Mouse (Mus musculus) retina, adult 2 months (tissue): ENCODE results near the gene Hcn4.

Experiments used
- DNase-seq: peaks from one replicate; pipeline ENCODE4 v3.0.0-alpha.2; 2012; ENCODE audit warnings: low read depth, low spot score

Gene Hcn4

DNA sequence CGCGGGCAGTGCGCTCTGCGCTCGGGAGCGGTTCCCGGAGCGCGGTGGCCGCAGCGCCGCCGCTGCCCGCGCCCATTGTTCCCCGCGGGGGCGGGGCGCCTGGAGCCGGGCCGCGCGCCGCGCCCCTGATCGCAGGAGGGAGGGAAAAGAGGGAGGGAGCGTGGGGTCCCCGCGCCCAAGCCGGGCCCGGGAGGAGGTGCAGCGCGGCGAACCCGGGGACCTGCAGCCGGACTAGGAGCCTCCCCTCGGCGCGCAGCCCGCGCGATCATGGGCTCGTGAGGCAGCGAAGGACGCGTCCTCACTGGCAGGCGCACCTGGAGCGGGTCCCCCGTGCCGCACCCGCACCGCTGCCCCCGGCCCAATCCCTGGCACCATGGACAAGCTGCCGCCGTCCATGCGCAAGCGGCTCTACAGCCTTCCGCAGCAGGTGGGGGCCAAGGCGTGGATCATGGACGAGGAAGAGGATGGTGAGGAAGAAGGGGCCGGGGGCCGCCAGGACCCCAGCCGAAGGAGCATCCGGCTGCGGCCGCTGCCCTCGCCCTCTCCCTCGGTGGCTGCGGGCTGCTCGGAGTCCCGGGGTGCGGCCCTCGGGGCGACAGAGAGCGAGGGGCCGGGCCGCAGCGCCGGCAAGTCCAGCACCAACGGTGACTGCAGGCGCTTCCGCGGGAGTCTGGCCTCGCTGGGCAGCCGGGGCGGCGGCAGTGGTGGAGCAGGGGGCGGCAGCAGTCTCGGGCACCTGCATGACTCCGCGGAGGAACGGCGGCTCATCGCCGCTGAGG lies at the start of gene Hcn4:
Hcn4 (plus strand) TSS at position 274 of the 779 bp plus-strand sequence.
- DNase-seq, result no peak

DNA sequence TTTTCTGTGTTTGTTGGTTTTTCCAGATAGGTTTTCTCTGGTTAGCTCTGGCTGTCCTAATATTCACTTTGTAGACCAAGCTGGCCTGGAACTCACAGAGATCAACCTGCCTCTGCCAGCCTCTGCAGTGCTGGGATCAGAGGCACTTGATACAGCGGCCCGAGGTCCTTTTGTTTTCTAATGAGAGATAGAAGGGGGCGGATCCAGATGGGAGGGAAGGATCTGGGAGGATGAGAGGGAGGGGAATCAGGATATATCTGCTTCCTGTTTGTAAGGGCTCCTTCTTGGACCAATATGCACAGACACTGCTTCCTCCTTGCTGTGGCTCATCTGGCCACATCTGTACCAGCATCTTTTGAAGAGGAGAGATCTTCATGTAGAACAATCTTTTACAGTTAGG lies 48.5 kb upstream of the Hcn4 start:
- no peak for DNase-seq

DNA sequence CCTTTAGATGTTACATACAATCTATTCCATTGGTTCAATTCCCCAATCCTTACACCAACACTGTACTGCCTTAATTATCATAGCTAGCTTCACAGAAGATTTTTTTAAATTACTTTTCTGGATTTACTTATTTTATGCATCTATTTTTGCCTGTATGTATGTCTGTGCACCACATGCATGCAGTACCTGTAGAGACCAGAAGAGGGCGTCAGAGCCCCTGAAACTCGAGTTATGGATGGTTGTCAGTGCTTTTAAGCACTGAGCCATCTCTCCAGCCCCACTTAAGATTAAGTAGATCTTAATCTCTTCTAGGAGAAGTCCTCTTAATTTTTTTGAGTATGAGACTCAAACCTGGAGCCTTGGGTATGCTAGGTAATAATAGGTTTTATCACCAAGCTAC lies 47.8 kb upstream of the Hcn4 start:
- DNase-seq, result no peak

DNA sequence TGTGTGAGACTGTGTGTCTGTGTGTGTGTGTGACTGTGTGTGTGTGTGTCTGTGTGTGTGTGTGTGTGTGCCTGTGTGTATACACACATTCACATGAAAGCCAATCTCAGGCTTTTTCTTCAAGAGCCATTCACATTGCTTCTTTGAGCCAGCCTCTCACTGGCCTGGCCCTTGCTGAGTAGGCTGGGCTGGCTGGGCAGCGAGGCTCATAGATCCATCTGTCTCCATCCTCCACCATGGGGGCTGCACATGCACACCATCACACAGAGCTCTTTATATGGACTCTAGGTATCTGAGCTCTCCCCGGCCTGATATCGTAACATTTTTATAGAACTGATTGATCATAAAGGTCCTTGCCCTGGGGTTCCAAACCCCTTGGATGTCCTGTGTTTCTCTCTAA lies 33.7 kb upstream of the Hcn4 start:
- no peak for DNase-seq

GRCm38 (mm10) chr9:58798155-58798554 lies 25.1 kb upstream of the Hcn4 start:
- no peak for DNase-seq

GRCm38 (mm10) chr9:58801441-58801840 lies 21.8 kb upstream of the Hcn4 start:
- no peak for DNase-seq

DNA sequence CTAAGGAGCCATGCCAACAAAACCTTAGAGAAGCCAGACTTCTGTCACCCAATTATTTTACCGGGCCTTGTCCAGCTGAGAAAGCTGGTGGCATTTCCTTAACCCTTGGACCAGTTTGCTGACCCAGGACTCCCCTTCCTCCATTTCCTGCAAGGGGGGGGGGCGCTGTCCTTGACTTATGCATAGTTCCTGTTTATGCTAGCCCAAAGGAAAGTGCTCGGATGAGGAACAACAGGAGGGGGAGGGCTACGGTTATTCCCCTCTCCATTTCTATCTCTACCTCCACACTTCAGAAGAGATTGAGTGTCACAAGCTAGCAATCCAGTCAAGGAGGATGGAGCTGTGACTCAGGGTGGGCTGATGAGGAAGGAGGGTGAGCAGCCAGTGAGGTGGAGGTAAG lies 20.9 kb upstream of the Hcn4 start:
- no peak for DNase-seq

GRCm38 (mm10) chr9:58802802-58803201 lies 20.4 kb upstream of the Hcn4 start:
- DNase-seq, result no peak

- DNase-seq, result no peak
These were observed 17.5 kb upstream of the Hcn4 start for GRCm38 (mm10) chr9:58805601-58806318.

DNA sequence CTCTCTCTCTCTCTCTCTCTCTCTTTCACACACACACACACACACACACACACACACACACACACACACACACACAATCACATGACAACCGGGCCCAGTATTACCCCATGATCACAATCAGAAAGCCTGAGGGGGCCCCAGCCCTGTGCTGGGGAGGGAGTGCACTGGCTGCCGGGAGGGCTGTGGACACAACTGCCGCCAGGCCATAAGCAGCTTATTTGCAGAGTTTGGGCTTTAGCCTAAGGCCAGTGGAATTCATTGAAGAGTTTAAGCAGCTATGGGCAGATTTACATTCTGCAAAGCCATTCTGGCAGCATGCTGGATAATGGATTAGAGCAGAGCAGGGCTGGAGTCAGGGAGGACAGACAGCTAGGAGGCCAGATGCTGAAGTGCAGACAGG lies 12.0 kb upstream of the Hcn4 start:
- DNase-seq, result peak; percentile 44

GRCm38 (mm10) chr9:58815552-58816260 lies 7.5 kb upstream of the Hcn4 start:
- no peak for DNase-seq

DNA sequence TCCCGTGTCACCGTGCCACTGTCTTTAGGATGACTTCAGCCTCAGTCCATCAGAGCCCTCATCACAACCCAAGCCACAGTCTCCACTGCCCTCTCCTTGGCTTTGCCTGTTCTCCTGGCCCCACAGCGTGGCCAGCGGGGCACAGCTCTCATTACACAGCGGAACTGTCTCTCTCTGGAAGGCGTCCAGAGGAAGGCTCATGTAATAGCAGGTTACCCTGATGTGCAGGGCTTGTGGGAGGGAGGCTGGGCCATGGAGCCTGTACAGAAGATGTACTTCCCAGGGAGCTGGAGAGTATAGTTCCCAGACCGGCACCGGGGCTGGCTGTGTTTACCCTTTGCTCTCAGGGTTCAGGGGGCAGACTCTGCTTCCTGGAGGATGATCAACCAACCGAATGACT lies 6.8 kb upstream of the Hcn4 start:
- no peak for DNase-seq

DNA sequence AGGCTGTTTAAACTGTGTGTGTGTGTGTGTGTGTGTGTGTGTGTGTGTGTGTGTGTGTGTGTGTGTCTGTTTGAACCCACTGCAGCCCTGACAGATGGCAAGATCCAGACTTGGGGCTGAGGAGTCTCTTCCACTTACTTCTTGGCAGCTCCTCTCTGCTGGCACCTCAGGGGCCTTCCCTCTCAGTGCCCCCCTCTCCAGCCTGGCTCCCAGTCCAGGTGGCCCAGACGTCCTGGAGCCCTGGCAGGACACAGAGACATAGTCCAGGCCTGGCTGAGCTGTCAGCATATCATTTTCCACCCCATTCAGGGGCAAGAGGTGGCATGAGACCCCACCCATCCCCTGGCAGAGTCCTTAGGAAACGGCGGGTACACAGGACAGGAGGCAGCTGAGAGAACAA lies 5.5 kb upstream of the Hcn4 start:
- no peak for DNase-seq

- DNase-seq, result no peak
These were observed 651 bp upstream of the Hcn4 start for GRCm38 (mm10) chr9:58822431-58823091.

- DNase-seq, result no peak
These were observed 655 bp downstream of the Hcn4 start for GRCm38 (mm10) chr9:58823918-58824215.

DNA sequence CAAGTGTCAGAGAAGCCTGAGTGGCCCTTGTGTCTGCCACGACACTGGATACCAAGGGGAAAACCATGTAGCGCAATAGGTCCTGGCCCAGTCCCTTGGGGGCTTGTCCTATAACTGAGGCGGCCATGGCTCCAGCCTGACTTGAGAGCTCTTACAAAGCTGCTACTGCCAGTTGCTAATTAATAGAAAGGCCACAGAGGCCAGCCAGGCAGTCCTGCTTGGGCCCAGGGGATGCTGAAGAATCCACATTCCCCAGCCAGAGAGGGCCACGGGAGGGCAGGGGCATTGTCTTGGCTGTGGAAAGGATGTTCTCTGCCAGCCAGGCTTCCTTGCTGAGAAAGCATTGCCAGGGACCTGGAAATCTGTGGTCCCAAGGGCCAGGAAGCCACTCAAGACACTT lies 6.4 kb downstream of the Hcn4 start:
- DNase-seq, result no peak

DNA sequence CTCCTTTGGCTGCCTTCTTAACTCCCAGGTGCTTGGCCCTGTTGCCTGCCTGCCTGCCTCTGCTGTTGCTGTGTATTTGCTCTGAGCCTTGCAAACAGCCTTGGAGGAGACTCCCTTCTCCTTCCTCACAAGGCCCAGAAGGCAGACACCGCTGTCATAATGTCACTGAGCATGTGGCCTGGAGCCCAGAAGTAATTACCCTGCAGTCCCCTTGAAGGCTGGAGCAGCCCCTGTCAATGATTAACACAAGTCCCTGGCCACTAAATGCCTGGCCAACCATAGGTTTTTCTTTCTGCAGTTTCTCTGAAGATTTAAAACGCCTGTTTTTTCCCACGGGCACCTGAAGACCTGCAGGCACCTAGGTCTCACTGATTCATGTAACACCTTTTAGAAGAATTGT lies 9.7 kb downstream of the Hcn4 start:
- no peak for DNase-seq

DNA sequence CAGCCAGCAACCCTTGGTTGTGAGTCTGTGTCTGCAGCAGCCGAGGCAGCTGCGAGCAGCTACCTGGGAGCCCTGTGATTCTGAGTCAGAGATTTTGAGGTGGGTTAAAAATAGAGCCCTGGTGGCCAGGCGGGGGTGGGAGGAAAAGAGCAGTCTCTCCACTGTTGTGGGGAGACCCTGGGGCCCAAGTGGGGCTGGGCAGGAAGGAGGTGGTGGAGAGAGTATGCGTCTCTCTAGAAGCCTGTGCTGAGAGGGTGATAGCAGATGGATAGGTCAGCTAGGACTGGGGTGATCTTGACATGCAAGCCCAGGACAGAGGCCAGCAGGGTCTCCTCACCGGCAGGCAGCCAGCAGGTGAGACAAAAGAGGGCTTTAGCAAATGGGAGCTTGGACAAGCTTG lies 14.0 kb downstream of the Hcn4 start:
- DNase-seq, result no peak

GRCm38 (mm10) chr9:58838504-58838903 lies 15.3 kb downstream of the Hcn4 start:
- no peak for DNase-seq

GRCm38 (mm10) chr9:58841655-58842054 lies 18.4 kb downstream of the Hcn4 start:
- no peak for DNase-seq

DNA sequence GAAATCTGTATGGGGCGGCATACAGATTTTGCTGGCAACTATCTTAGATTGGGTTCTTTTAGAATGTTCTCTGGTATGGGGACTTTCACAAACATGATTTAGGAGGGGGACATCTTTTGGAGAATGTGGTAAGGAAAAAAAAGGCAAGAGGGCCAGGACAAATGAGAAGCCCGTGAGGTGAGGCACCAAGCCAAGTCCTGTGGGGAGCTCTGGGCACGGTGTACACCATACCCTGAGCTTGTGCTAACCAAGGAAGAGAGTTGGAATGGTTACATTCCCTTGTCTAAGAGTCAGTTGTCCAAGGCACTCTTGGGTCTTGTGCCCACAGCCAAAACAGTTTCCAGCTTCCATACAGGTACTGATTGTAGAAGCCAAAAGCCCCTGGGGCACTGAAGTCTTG lies 21.4 kb downstream of the Hcn4 start:
- DNase-seq, result no peak

GRCm38 (mm10) chr9:58847008-58847407 lies 23.8 kb downstream of the Hcn4 start:
- no peak for DNase-seq
